Mouse (Mus musculus) ES-E14 (cell line): ENCODE results near the gene Ccdc69. TPM values are rescaled to one million over a fixed set of nuclear protein-coding genes. Genes with fewer than 3 reads are reported as not detected.

ENCODE experiments used
- DNase-seq: peaks from one replicate; pipeline ENCODE4 v3.0.0-alpha.2; 2013; ENCODE audit warnings: low read depth, low spot score
- H3K27ac ChIP-seq: 2 replicates; pipeline ENCODE4 v1.5.1; 2012; ENCODE audit warnings: low read depth, mild to moderate bottlenecking, low read length, moderate library complexity, mixed read lengths; ENCODE audit not compliant: poor library complexity, insufficient read depth, severe bottlenecking
- H3K36me3 ChIP-seq: 2 replicates; pipeline ENCODE4 v1.6.1; 2012; ENCODE audit warnings: mild to moderate bottlenecking, low read length, moderate library complexity, mixed read lengths; ENCODE audit not compliant: control insufficient read depth, poor library complexity, insufficient read depth, severe bottlenecking
- H3K4me1 ChIP-seq, 2 experiments: fragments of 150-350 bp in 1 of 2; sonication (generic) in 1 of 2; 2 replicates each; pipeline ENCODE4 v1.6.1; 2012; ENCODE audit warnings: low read length in 2 of 2, mild to moderate bottlenecking in 1 of 2, mixed read lengths in 1 of 2; ENCODE audit not compliant: control insufficient read depth in 2 of 2, insufficient read depth in 2 of 2, poor library complexity in 1 of 2
- H3K4me3 ChIP-seq, 2 experiments: fragments of 150-350 bp in 1 of 2; sonication (generic) in 1 of 2; 2 replicates each; pipeline ENCODE4 v1.5.1; 2012; ENCODE audit warnings: low read length in 2 of 2, low read depth in 1 of 2, mild to moderate bottlenecking in 1 of 2, mixed read lengths in 1 of 2; ENCODE audit not compliant: insufficient read depth in 1 of 2, poor library complexity in 1 of 2, severe bottlenecking in 1 of 2
- H3K9ac ChIP-seq: 2 replicates; pipeline ENCODE4 v1.6.1; 2012; ENCODE audit warnings: low read depth, mild to moderate bottlenecking, low read length, mixed read lengths; ENCODE audit not compliant: poor library complexity, insufficient read depth, severe bottlenecking
- H3K9me3 ChIP-seq: fragments of 150-350 bp; sonication (generic); 2 replicates; pipeline ENCODE4 v1.6.1; 2012; ENCODE audit warnings: low read depth, mild to moderate bottlenecking, low read length; ENCODE audit not compliant: control insufficient read depth, insufficient read depth
- CHD2 ChIP-seq: IDR thresholded peaks from 2 replicates; pipeline ENCODE4 v1.6.1; 2014; ENCODE audit warnings: mild to moderate bottlenecking, low read depth, low read length, inconsistent platforms
- HCFC1 ChIP-seq: IDR thresholded peaks from 2 replicates; pipeline ENCODE4 v1.6.1; 2012; ENCODE audit warnings: low read length, inconsistent platforms, borderline replicate concordance; ENCODE audit not compliant: insufficient read depth
- MAFK ChIP-seq: IDR thresholded peaks from 2 replicates; pipeline ENCODE4 v1.6.1; 2014; ENCODE audit warnings: mild to moderate bottlenecking, low read depth, low read length, inconsistent platforms; ENCODE audit not compliant: insufficient read depth
- ZC3H11A ChIP-seq: IDR thresholded peaks from 2 replicates; pipeline ENCODE4 v1.6.1; 2012; ENCODE audit warnings: low read depth, mild to moderate bottlenecking, inconsistent platforms, low read length, borderline replicate concordance
- ZNF384 ChIP-seq: IDR thresholded peaks from 2 replicates; pipeline ENCODE4 v1.6.1; 2012; ENCODE audit warnings: low read depth, low read length, inconsistent platforms
- in situ Hi-C, 2 experiments: fragments of 600-800 bp; cut with MboI; formaldehyde crosslinking; loops; one replicate each; pipeline ENCODE4 v1.15.1; 2025; ENCODE audit warnings: low sequenced_read_pairs in 2 of 2, inconsistent platforms in 1 of 2; ENCODE audit not compliant: unreplicated experiment in 2 of 2
- total RNA-seq: library from RNA; depleted of rRNA; stranded (reverse); fragments of 300-350 nt; gene quantifications from 2 replicates; pipeline ENCODE4 v1.2.3, GENCODE M21; 2012

The Ccdc69 gene
- total RNA-seq, 1 experiment = 0.22 TPM

DNA sequence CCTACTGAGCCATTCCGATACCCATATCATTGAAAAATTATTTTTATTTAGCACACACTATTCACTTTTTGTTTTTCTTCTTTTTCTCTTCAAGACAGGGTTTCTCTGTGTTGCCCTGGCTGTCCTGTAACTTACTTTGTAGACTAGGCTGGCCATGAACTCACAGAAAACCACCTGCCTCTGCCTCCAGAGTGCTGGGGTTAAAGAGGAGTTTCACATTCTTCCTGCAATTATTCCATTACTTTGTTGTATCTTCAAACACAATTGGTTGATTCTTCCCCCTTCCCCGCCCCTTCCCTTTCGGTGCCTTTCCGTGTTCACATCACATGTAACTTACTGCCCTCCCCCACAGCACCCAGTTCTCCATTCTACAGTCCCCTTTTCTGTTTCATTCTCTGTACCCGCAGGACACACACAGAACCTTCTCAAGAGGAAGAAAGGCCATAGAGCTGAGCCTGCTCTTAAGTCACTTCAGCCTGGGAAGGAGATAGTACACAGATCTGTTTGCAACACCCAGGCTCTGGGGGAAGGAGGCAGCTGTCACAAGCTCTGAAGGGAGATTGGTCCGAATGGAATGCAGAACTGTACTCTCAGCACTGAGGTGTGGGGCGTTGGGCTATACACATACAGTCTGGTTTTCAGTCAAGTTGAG, 35.4 kb upstream of the Ccdc69 start:
- TF ChIP-seq ZC3H11A (no peak), CHD2 (no peak), HCFC1 (no peak), ZNF384 (no peak), MAFK (no peak)
- no peaks in the 10 kb centered on the region for H3K36me3 ChIP-seq
- in situ Hi-C loops = no loop called here
- H3K4me1 ChIP-seq = peaks cover 4 to 7% of the 10 kb centered on the region in 2 experiments
- no peak for DNase-seq
- H3K4me3 ChIP-seq = peak overlapping the region; percentile 4 to 55; a peak in 2 of 4 replicates
- peak overlapping the region; percentile 58 for H3K27ac ChIP-seq
- H3K9me3 ChIP-seq = no peaks in the 10 kb centered on the region
- H3K9ac ChIP-seq = peak overlapping the region; percentile 33; the same call in 1 of the 2 replicates

DNA sequence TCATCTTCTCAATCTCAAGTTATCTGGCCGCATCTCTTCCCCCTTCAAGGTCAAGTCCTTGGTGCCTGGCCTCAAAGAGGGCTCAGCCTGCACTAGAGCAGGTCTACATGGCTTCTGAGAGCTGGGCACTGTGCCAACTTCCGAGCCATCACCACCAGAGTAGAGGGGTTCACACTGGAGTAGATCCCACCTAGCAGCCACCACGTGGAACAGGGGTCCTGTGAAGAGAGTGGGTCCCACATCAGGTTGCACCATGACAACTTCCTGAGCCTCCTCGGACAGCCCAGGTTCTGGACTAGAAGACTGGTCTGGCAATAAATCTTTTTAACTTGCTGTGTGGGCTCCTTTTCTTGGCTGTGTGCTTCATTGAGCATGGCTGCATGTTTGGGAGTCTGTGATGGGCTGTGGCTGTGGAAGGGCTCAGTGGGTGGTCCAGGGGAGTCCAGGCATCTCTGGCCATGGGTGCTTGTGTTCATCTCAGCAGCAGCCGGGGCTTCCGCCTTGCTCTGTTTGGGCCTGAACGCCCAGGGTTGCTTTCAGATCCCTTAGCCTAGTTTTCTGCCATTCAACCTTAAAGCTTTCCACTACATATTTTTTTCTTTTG, 32.7 kb upstream of the Ccdc69 start:
- Histone ChIP-seq H3K4me3 (no peak overlapping the region), H3K27ac (no peak overlapping the region; the same call in 1 of the 2 replicates), H3K4me1 (peaks cover 4 to 7% of the 10 kb centered on the region in 2 experiments), H3K9me3 (no peaks in the 10 kb centered on the region), H3K9ac (no peak overlapping the region), H3K36me3 (no peaks in the 10 kb centered on the region; the same call in 1 of the 2 replicates)
- in situ Hi-C loops = no loop called here
- no peak for DNase-seq
- TF ChIP-seq ZNF384 (no peak), ZC3H11A (no peak)

DNA sequence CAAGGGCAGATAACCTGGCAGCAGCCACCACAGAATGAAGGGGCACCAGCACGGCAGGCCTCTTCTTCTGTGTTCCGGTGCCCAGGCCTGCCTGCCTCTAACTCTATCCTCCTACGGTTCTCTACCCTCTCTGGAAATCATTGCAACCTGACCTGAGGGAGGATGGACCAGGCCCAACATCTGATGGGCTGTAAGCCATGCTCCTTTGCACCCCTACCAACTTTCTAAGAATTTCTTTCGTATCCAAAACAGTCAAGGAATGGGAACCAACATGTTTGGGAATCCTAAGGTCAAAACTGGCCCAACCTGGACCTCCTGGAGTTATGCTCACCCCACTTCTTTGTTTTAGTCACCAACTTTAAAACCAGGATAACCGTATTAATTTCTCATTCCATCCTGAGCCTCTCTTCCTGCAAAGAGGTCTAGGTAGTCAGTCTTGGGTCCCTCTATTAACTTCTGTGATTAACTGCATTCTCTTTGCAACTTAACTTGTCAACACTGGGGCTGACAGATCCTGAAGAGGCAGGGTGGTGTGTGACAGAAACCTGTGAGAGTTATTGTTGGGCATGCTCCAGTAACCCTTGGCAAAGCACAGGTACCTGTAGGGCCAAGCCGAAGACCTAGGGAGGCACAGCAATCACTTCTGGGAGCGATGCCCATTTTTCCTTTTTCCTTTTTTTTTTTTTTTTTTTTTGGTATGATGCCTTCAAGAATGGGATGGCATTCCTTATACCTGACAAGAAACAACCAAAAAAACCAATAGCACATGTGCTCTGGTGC, 31.8 kb upstream of the Ccdc69 start:
- TF ChIP-seq ZNF384 = no peak
- no peak for TF ChIP-seq MAFK
- TF ChIP-seq ZC3H11A = no peak
- TF ChIP-seq CHD2 = no peak
- no peak for TF ChIP-seq HCFC1
- no peak overlapping the region for H3K27ac ChIP-seq
- H3K4me1 ChIP-seq = peaks cover 3 to 7% of the 10 kb centered on the region in 2 experiments
- no peak overlapping the region for H3K4me3 ChIP-seq
- H3K36me3 ChIP-seq = no peaks in the 10 kb centered on the region; the same call in 1 of the 2 replicates
- no peaks in the 10 kb centered on the region for H3K9me3 ChIP-seq
- in situ Hi-C loops = no loop called here
- no peak overlapping the region for H3K9ac ChIP-seq
- no peak for DNase-seq

GRCm38 (mm10) chr11:55106636-55107035, 28.7 kb upstream of the Ccdc69 start:
- Histone ChIP-seq H3K27ac (no peak overlapping the region), H3K9me3 (no peaks in the 10 kb centered on the region), H3K9ac (no peak overlapping the region), H3K4me1 (no peaks in the 10 kb centered on the region; a peak in 1 of 4 replicates), H3K4me3 (no peak overlapping the region), H3K36me3 (no peaks in the 10 kb centered on the region; the same call in 1 of the 2 replicates)
- DNase-seq = no peak
- in situ Hi-C loops = no loop called here
- no peak for TF ChIP-seq ZC3H11A
